Mouse (Mus musculus): ENCODE results near the gene Evi5l. TPM values are rescaled to one million over a fixed set of nuclear protein-coding genes. Genes with fewer than 3 reads are reported as not detected.
"Not testable (repeated sequence)": the region's sequence is repeated elsewhere in the genome, so short reads cannot be mapped to it uniquely, and the experiment has no call there.

Evi5l gene
- total RNA-seq, 4 experiments from 2014 or later: 15.1 to 16.9 (median 16.2) TPM

DNA sequence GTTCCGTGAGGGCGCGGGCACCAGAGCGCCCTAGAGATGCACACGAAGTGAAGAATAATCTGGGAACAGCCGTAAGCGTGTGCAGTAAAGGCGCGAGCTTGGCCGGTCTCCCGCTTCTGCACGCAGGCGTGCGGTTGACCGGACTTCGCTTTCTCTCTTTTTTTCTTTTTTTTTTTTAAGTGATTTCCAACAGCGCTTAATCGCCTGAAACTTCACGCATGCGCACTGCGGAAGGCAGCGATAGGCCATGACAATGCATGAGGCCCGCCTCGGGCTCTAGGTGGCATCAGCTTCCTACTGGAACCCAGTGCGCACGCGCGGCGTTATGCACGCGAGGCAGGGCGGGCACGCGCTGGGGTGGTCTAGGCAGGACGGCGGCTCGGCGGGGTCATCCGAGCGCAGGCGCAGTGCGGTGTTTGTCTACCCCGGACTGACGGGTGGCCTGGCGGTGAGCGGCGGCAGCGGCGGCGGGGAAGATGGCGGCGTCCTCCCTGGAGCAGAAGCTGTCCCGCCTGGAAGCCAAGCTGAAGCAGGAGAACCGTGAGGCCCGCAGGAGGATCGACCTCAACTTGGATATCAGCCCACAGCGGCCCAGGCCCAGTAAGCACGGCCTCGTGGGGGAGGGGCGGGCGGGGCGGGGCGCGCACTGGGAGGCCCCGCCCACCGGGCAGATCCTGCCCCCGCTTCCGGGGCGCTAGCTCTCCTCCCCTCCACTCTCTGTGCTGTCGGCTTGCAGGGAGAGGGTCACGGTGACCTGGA, 72.2 kb downstream of the Evi5l start, which contains the start of the genes Map2k7 and Gm49320:
Map2k7 (plus strand) TSS at position 307 of the 759 bp plus-strand sequence.
Gm49320 (plus strand) TSS at position 432 of the 759 bp plus-strand sequence.
- peak; percentile 100 for DNase-seq (ENCODE audit: low spot score in 2 of 2)

GRCm38 (mm10) chr8:4239193-4239890, 73.0 kb downstream of the Evi5l start:
- no peak for DNase-seq (ENCODE audit: low spot score in 2 of 2)

DNA sequence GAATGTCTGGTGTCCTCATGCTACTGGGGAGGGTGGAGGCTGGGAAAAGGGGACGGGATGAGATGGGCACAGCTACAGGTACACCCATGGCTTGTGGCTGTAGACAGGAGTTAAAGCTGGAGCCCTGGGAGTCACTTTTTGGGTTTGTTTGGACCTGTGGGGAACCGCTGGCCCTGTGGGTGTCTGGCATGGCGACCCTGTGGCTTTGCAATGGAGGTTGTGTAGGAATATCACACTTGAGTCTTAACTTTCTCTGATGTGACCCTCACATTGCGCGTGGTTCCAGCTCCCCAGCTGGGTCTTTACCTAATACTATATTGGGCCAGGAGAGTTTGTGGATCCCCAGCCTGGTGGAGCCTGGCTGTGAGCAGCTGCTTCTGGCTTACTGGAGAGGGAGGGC, 78.7 kb downstream of the Evi5l start:
- DNase-seq (ENCODE audit: low spot score in 2 of 2): no peak

- no peak for DNase-seq (ENCODE audit: low spot score in 2 of 2)
Measured at GRCm38 (mm10) chr8:4245737-4246136, 79.4 kb downstream of the Evi5l start.

- DNase-seq (ENCODE audit: low spot score in 2 of 2): no peak
Measured at GRCm38 (mm10) chr8:4247241-4247640, 80.9 kb downstream of the Evi5l start.

- no peak for DNase-seq (ENCODE audit: low spot score in 2 of 2)
Measured at GRCm38 (mm10) chr8:4247951-4248540, 81.7 kb downstream of the Evi5l start, which contains the start of gene Tgfbr3l. Gene Tgfbr3l, plus strand, starts transcription at chr8:4248214.

GRCm38 (mm10) chr8:4249213-4249612, 82.8 kb downstream of the Evi5l start:
- no peak for DNase-seq (ENCODE audit: low spot score in 2 of 2)

GRCm38 (mm10) chr8:4250306-4250970, 84.1 kb downstream of the Evi5l start:
- peak; percentile 57 to 81 for DNase-seq (ENCODE audit: low spot score in 2 of 2)

DNA sequence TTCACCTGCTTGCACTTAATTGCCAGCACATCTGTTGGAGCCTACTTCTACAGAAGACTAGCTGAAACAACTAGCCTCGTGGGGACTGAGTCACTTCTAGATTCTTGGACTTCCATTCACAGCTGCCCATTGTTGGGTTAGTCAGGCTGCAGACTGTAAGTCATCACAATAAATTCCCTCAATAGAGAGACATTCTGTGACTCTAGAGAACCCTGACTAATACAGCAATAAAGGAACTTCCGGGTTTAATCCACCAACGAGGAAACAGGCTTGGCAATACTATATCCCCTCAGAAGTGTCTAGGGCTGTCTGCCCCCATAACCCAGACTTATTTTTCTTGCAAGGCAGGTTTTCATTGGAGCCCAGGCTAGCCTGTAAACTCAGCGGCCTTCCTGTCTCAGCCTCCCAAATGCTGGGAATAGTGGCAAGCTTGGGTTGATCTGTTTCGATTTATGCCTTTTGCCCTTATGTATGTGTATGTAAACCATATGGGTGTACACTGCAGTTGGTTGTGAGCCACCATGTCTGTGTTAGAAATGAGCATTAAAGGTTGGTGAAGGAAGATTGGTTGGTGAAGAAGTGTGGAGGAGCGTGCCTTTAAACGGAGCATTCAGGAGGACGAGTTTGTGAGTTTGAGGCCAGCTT, 85.9 kb downstream of the Evi5l start:
- no peak for DNase-seq (ENCODE audit: low spot score in 2 of 2)

DNA sequence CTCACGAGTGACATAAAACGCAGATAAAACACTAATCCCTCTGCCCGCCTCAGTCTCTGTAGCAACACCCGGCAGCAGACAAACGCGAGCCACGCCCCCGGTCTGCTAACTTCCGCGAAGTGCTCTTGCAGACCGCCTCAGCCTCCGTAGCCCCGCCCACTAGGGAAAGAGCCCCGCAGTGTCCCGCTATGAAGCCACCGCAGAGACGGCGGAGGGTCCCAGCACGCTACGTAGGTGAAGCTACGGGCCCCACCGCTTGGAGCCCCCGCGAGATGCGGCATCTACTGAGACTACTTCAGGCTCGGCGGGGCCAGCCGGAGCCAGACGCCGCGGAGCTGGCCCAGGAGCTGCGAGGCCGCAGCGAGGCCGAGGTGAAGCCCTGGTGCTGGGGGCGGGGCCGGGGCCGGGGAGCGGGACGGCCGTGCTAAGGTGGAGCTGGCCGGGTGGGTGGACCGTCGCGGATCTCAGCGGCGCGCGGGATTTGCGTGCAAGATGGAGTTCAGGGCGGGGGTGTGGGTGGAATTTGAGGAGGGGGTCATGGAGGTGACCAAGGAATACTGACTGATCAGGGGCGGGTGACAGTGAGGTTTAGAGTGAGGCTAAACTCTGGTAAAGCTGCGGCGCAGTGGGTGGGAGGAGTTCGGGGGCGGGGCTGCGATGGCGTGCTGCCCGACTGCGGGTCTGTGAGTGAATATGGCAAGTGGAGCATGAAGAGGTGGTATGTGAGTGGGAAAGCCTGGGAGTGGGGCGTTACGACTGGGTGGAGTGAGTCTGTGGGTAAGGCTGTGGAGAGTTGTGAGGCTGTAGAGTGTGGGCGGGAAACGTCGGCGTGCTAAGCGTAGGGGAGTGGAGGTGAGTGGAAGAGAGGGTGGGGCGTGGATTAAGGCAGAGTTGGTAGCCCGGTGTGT, 86.8 kb downstream of the Evi5l start, which contains the start of gene Snapc2:
Snapc2 (plus strand) TSS at position 147 of the 908 bp plus-strand sequence.
- peak; percentile 88 to 93 for DNase-seq (ENCODE audit: low spot score in 2 of 2)

DNA sequence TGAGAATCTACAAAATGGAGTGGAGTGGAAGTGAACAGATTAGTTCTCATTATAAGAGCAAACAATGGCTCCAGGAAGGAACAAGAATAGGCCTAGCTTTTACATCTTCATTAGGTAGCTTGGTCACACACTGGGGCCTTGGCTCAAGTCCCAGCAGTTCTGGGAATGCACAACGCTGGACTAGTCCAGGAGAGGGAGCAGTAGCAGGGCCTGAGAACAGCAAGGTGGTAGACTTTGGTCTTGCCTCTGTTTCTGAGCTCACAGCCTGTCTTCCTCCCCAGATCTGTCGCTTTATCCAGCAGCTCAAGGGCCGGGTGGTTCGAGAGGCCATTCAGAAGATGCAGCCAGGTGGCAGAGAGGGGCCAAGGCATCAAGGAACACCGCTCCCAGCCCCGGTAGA, 87.6 kb downstream of the Evi5l start:
- no peak for DNase-seq (ENCODE audit: low spot score in 2 of 2)

GRCm38 (mm10) chr8:4255471-4255870, 89.1 kb downstream of the Evi5l start:
- not testable (repeated sequence) for DNase-seq (ENCODE audit: low spot score in 2 of 2)

DNA sequence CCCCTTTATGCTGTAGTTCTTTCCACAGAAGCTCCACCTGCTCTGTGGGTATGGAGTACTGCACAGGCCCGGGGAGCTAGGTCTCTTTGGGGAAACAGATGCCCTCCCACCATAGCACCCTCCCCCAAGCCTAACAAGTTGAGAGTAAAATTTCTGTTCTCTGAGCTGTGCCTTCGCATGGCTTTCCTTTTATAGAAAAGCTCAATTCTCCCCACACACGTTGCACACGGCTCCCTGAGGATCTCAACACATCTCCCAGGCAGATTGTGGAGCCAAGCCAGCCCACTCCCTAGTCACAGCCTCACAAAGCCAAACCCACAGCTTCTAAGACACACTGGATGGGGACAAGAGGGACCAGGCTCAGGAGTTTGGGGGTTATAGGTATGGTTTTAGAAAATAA, 90.5 kb downstream of the Evi5l start:
- no peak for DNase-seq (ENCODE audit: low spot score in 2 of 2)

DNA sequence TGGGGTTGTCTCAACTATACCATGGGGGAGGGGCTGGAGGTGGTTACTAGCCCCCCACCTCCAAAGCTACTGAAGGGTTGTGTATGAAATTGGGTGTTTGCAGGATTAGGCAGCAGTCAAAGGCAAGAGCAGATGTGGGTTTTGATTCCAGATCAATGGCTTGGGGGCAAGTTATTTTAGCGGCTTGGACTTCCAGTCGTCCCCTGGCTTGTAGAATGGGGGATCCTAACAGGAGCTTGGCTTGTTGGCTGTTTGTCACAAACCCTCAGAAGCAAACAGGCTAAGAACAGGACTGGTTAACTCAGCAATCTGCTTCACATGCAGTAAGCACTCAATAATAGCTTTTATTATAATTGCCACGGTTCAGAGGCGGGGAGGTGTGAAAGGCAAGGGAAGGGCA, 91.0 kb downstream of the Evi5l start:
- no peak for DNase-seq (ENCODE audit: low spot score in 2 of 2)

- DNase-seq (ENCODE audit: low spot score in 2 of 2): peak in 1 of 2 experiments; percentile 50
Measured at GRCm38 (mm10) chr8:4258233-4258632, 91.9 kb downstream of the Evi5l start.

DNA sequence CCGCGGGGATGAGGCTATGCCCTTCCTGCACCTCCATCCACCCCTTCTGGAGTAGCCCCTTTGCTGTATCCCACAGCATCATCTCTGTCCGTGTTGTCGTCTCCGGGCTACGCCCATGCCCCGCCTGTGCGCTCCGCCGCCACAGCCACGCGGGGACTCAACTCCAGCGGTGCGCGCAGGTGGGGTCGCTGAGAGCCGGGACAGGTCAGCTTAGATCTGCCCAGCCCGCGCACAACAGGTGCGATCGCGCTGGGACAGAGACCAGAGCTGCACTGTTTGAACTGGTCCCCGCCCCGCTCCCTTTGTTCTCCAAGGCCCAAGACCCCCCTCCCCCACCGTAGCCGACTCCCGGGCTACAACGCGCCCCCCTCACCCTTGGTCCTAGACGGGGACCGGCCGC, 92.3 kb downstream of the Evi5l start:
- DNase-seq (ENCODE audit: low spot score in 2 of 2): no peak

DNA sequence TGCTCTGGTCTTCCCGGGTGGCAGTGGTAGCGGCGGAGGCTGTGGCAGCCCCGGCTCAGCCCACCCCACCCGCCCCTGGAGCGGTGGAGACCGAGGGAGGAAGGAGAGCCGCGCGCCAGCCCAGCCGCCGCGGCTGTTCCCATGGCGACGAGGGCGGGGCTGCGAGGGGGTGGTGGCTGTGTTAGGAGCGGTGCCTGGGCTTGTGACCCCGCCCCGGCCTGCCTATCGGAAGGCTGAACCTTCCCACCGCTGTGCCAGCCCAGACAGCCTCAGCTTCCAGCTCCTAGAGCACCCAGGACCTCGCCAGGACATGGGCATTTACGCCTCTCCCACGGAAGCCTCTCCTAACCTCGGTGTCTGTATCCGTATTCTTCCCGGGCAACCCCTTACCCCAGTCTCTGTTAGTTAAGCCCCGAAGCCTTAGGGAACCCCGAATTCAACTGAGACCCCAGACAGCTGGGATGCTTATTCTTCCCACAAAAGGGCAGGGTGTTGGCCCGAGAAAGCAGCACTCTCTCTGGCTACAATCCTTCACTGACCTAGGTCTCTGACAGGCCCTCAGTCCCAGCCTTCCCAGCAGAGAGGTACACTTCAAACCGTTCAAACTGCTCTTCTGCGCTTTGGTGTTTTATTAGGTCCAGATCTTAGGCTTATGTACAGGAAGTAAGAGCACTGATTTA, 92.9 kb downstream of the Evi5l start, which contains the start of gene Ctxn1:
Ctxn1 (minus strand) TSS at position 150 of the 680 bp plus-strand sequence.
- DNase-seq (ENCODE audit: low spot score in 2 of 2): peak; percentile 84 to 88

- DNase-seq (ENCODE audit: low spot score in 2 of 2): no peak
Measured at GRCm38 (mm10) chr8:4259805-4260170, 93.4 kb downstream of the Evi5l start.

Measured in gastrocnemius, adult 8-10 months (tissue).